Mouse (Mus musculus) E14TG2a.4 (cell line): ENCODE data around the gene Rpusd3.

ENCODE experiments used
- CTCF ChIP-seq: conservative IDR thresholded peaks from 2 replicates; pipeline ENCODE4 v1.5.1; 2014; ENCODE audit warnings: low read length
- NANOG ChIP-seq: IDR thresholded peaks from 2 replicates; pipeline ENCODE4 v1.6.1; 2014; ENCODE audit warnings: borderline replicate concordance, low read length, mixed read lengths
- POU5F1 ChIP-seq: IDR thresholded peaks from 2 replicates; pipeline ENCODE4 v1.6.1; 2014; ENCODE audit warnings: low read length, borderline replicate concordance

DNA sequence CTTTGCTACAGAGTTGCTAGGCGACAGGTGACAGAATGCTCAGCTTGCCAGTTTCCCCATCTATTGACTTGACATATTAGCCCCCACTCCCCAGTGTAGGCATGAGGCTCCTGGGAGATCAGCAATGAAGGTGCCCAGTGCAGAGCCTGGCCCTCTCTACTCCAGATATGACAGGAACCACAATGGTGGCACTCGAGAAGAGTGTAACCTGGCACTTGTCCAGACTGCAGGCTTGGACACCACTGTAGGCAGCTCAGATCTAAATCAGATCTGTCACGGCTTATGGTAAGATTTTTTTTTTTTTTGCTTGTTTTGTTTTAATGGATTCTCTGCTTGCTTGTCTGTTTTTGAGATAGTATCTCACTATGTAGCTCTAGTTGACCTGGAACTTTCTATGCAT is 14.5 kb upstream of the Rpusd3 start:
- TF ChIP-seq CTCF (no peak), POU5F1 (no peak), NANOG (no peak)
